Mouse (Mus musculus): ENCODE data around the gene Mdm2. TPM values are rescaled to one million over a fixed set of nuclear protein-coding genes. Genes with fewer than 3 reads are reported as not detected.

Gene Mdm2
- total and polyA plus RNA-seq, 2 experiments from 2014 or later = 31.3 to 93.0 TPM

DNA sequence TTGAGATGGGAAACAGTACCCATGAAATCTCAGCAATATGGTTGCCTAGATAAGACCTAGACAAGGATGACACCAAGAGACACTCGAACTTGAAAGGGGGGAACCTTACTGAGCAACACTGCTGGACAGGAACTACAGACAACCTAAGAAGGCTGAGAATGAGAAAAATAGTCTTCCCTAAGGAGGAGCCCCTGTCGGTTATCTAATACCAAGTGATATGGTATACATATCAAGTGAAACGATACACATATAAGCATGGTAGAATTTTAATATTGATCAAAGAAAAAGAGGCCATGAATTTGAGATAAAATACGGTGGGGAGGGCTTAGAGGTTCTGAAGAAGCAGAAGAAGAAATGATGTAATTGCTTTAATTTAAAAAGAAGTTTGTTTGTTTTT, 58.2 kb downstream of the Mdm2 start:
- Histone ChIP-seq H3K4me2 (ENCODE audit: low read depth, low read length) (no peak overlapping the region), H3K9me3 (replicated peaks; ENCODE audit: control insufficient read depth, low read length) (no peaks in the 10 kb centered on the region)
- WGBS = 79% methylated on average over 4 of the region's 4 CpGs

DNA sequence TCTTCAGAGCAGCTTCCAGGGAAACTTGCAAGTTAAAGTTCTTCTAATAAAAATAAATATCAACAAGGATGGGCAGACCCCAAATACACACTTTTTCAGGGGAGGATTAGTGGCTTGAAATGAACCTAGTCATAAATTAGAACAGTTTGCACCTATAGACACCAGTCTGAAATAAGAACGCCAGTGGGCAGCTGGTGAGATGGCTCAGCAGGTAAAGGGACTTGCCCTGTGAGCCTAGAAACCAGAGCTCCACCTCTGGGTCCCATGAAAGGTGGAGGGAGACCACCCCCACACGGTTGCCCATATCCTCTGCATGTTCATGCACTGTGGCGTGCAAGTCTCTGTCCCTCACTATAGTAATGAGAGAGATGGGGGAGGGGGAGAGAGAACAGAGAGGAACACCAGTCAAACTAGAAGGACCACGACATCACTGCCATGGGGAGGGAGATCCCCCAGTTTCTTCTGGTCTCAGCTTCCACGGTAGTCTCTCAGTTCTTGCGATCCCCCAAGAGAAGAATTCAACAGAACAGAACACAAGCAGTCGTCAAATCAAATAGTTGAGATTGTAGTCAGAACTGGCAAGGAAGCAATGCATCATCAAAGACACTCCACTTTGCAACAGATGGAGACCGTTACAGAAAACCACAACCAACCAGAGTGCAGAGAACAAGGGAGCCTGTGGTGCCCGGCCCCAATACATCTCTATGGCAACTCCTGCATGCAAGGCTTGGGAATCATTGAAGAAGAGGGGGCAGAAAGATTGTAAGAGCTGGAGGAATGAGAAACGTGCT, 58.8 kb downstream of the Mdm2 start:
- H3K4me2 ChIP-seq (ENCODE audit: low read depth, low read length) = no peak overlapping the region
- no peak for TF ChIP-seq EP300 (IDR thresholded peaks at IDR 0.05; ENCODE audit: low read depth)
- no peak for TF ChIP-seq CTCF (IDR thresholded peaks at IDR 0.05; ENCODE audit: low read depth)
- ATAC-seq (ENCODE audit: insufficient read depth, low read depth) = no peak
- no peaks in the 10 kb centered on the region for H3K27me3 ChIP-seq (ENCODE audit: control insufficient read depth, insufficient read depth, low read length)
- H3K9ac ChIP-seq (replicated peaks; ENCODE audit: low read depth, low read length) = no peak overlapping the region
- no peak for DNase-seq (ENCODE audit: low spot score)
- H3K4me1 ChIP-seq (ENCODE audit: control insufficient read depth, insufficient read depth) = no peaks in the 10 kb centered on the region
- H3K9me3 ChIP-seq (replicated peaks; ENCODE audit: control insufficient read depth, low read length) = no peaks in the 10 kb centered on the region
- H3K27ac ChIP-seq (ENCODE audit: low read depth) = no peak overlapping the region
- WGBS = 65% methylated on average over 10 of the region's 10 CpGs
- no peak overlapping the region for H3K4me3 ChIP-seq (ENCODE audit: low read depth, low read length)
- H3K36me3 ChIP-seq (replicated peaks; ENCODE audit: control insufficient read depth, insufficient read depth, low read length) = no peaks in the 10 kb centered on the region

More for the DNA sequence above, 58.2 kb downstream of the Mdm2 start:
- no peak overlapping the region for H3K9ac ChIP-seq (replicated peaks; ENCODE audit: low read depth, low read length)
- H3K27ac ChIP-seq (ENCODE audit: low read depth) = no peak overlapping the region
- DNase-seq (ENCODE audit: low spot score) (no peak), ATAC-seq (ENCODE audit: insufficient read depth, low read depth) (no peak)
- H3K36me3 ChIP-seq (replicated peaks; ENCODE audit: control insufficient read depth, insufficient read depth, low read length) = no peaks in the 10 kb centered on the region
- no peak overlapping the region for H3K4me3 ChIP-seq (ENCODE audit: low read depth, low read length)
- no peak for TF ChIP-seq CTCF (IDR thresholded peaks at IDR 0.05; ENCODE audit: low read depth)
- TF ChIP-seq EP300 (IDR thresholded peaks at IDR 0.05; ENCODE audit: low read depth) = no peak
- H3K4me1 ChIP-seq (ENCODE audit: control insufficient read depth, insufficient read depth) = no peaks in the 10 kb centered on the region
- no peaks in the 10 kb centered on the region for H3K27me3 ChIP-seq (ENCODE audit: control insufficient read depth, insufficient read depth, low read length)

DNA sequence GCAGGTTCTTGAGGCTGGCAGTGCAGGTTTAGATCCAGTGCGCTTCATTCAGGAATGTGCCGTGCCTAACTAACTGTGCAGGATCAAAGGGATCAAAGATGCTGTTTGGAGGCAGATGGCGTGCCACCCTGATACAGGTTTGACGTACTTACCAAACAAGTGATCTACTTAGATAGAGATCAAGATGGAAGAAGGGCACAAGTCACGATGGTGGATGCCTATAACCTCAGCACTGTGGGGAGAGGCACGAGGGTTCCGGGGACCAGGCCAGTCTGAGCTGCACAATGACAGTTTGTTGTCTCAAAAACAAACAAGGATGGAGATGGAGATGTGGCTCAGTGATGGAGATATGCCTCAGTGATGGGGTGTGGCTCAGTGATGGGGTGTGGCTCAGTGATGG, 59.8 kb downstream of the Mdm2 start:
- ATAC-seq (ENCODE audit: insufficient read depth, low read depth) = no peak
- no peaks in the 10 kb centered on the region for H3K36me3 ChIP-seq (replicated peaks; ENCODE audit: control insufficient read depth, insufficient read depth, low read length)
- no peak overlapping the region for H3K27ac ChIP-seq (ENCODE audit: low read depth)
- DNase-seq (ENCODE audit: low spot score) = no peak
- no peaks in the 10 kb centered on the region for H3K27me3 ChIP-seq (ENCODE audit: control insufficient read depth, insufficient read depth, low read length)
- no peaks in the 10 kb centered on the region for H3K9me3 ChIP-seq (replicated peaks; ENCODE audit: control insufficient read depth, low read length)
- WGBS = 78% methylated on average over 7 of the region's 7 CpGs
- no peak overlapping the region for H3K4me3 ChIP-seq (ENCODE audit: low read depth, low read length)
- H3K4me1 ChIP-seq (ENCODE audit: control insufficient read depth, insufficient read depth) = no peaks in the 10 kb centered on the region
- H3K9ac ChIP-seq (replicated peaks; ENCODE audit: low read depth, low read length) = no peak overlapping the region
- TF ChIP-seq EP300 (IDR thresholded peaks at IDR 0.05; ENCODE audit: low read depth) (no peak), CTCF (IDR thresholded peaks at IDR 0.05; ENCODE audit: low read depth) (no peak)
- H3K4me2 ChIP-seq (ENCODE audit: low read depth, low read length) = no peak overlapping the region

DNA sequence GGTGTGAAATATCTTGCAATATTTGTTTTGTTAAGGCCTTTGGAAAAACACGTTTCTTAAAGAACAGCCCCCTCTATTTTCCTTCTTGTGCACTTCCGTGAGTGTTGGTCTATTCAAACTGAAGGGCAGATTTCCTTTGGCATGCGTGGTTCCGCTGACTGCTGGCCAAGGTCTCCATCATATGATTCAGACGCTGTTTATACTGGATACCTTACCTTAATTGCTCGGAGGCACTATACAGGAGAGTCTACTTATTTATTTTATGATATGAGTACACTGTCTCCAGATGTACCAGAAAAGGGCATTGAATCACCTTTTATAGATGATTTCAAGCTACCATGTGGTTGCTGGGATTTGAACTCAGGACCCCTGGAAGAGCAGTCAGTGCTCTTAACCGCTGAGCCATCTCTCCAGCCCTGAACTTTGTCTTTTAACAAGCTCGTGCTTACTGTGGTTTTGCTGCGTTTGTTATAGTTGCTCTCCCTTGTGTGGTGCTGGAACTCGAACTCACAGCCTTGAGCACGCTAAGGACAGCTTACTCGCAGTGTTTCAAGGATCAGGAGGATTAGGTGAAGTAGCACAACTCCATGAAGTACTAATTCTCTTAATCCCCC, 60.4 kb downstream of the Mdm2 start:
- no peaks in the 10 kb centered on the region for H3K4me1 ChIP-seq (ENCODE audit: control insufficient read depth, insufficient read depth)
- no peaks in the 10 kb centered on the region for H3K36me3 ChIP-seq (replicated peaks; ENCODE audit: control insufficient read depth, insufficient read depth, low read length)
- no peak overlapping the region for H3K27ac ChIP-seq (ENCODE audit: low read depth)
- H3K9ac ChIP-seq (replicated peaks; ENCODE audit: low read depth, low read length) = no peak overlapping the region
- H3K27me3 ChIP-seq (ENCODE audit: control insufficient read depth, insufficient read depth, low read length) = no peaks in the 10 kb centered on the region
- no peak for TF ChIP-seq CTCF (IDR thresholded peaks at IDR 0.05; ENCODE audit: low read depth)
- TF ChIP-seq EP300 (IDR thresholded peaks at IDR 0.05; ENCODE audit: low read depth) = no peak
- no peak overlapping the region for H3K4me2 ChIP-seq (ENCODE audit: low read depth, low read length)
- ATAC-seq (ENCODE audit: insufficient read depth, low read depth) (no peak), DNase-seq (ENCODE audit: low spot score) (no peak)
- H3K4me3 ChIP-seq (ENCODE audit: low read depth, low read length) = no peak overlapping the region
- WGBS = 76% methylated on average over 12 of the region's 12 CpGs
- no peaks in the 10 kb centered on the region for H3K9me3 ChIP-seq (replicated peaks; ENCODE audit: control insufficient read depth, low read length)

DNA sequence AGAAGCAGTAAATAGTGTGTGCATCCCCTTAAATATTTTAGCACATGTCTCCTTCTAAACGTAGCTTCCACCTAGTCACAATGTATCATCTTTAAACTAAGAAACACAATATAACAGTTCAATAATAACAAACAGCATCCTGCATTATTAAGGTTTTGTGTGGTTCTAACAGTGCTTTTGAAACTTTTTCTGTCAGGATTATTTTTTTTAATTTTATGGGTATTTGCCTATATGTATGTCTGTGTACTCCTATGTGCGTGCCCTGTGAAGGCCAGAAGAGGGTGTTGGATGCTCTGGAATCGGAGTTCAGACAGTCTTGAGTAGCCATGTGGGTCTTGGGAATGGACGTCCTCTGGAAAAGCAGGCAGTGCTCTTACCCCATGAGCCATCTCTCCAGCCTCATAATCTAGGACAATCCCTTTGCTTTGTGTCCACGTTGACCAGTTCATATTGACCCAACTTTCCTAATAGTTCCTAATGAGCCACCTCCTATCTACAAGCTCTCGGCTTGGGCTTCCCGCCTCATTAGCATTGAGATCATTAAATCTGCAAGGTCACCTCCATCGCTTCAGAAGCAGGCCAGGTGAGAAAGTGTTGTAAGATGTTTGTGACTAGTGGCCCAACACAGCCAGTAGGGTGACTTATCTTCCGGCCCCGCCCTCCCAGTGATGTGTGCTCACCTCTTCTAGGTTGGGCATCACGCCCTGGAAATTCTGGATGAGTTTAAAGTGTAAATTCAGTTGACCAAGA, 61.1 kb downstream of the Mdm2 start:
- TF ChIP-seq EP300 (IDR thresholded peaks at IDR 0.05; ENCODE audit: low read depth) = no peak
- no peak overlapping the region for H3K9ac ChIP-seq (replicated peaks; ENCODE audit: low read depth, low read length)
- no peaks in the 10 kb centered on the region for H3K9me3 ChIP-seq (replicated peaks; ENCODE audit: control insufficient read depth, low read length)
- no peaks in the 10 kb centered on the region for H3K4me1 ChIP-seq (ENCODE audit: control insufficient read depth, insufficient read depth)
- no peaks in the 10 kb centered on the region for H3K27me3 ChIP-seq (ENCODE audit: control insufficient read depth, insufficient read depth, low read length)
- H3K27ac ChIP-seq (ENCODE audit: low read depth) = no peak overlapping the region
- DNase-seq (ENCODE audit: low spot score) (no peak), ATAC-seq (ENCODE audit: insufficient read depth, low read depth) (no peak)
- no peak overlapping the region for H3K4me2 ChIP-seq (ENCODE audit: low read depth, low read length)
- no peak overlapping the region for H3K4me3 ChIP-seq (ENCODE audit: low read depth, low read length)
- H3K36me3 ChIP-seq (replicated peaks; ENCODE audit: control insufficient read depth, insufficient read depth, low read length) = no peaks in the 10 kb centered on the region
- 81% methylated on average over 11 of the region's 11 CpGs for WGBS
